Mouse (Mus musculus) embryo, embryonic 10 days (tissue): Measurements from ENCODE around the gene Tfdp2.

ENCODE experiments used
- DNase-seq: peaks from one replicate; pipeline ENCODE4 v3.0.0-alpha.2; 2015; ENCODE audit warnings: low spot score

Gene Tfdp2

GRCm38 (mm10) chr9:96228285-96228684, 32.2 kb downstream of the Tfdp2 start:
- DNase-seq, result no peak

GRCm38 (mm10) chr9:96230271-96230670, 34.2 kb downstream of the Tfdp2 start:
- DNase-seq, result no peak

GRCm38 (mm10) chr9:96235477-96235876, 39.4 kb downstream of the Tfdp2 start:
- peak; percentile 59 for DNase-seq

- DNase-seq, result no peak
Observed at GRCm38 (mm10) chr9:96237391-96237790, 41.3 kb downstream of the Tfdp2 start.

- DNase-seq, result peak; percentile 78
Observed at GRCm38 (mm10) chr9:96238286-96238685, 42.2 kb downstream of the Tfdp2 start.

- no peak for DNase-seq
Observed at GRCm38 (mm10) chr9:96241134-96242097, 45.3 kb downstream of the Tfdp2 start.

GRCm38 (mm10) chr9:96243915-96244314, 47.8 kb downstream of the Tfdp2 start:
- DNase-seq, result no peak

- no peak for DNase-seq
Observed at GRCm38 (mm10) chr9:96254812-96255211, 58.7 kb downstream of the Tfdp2 start.

GRCm38 (mm10) chr9:96258478-96258877, 62.4 kb downstream of the Tfdp2 start:
- peak; percentile 87 for DNase-seq

GRCm38 (mm10) chr9:96259017-96259512, 63.0 kb downstream of the Tfdp2 start:
- peak; percentile 88 for DNase-seq

- DNase-seq, result peak; percentile 70
Observed at GRCm38 (mm10) chr9:96259753-96260520, 63.9 kb downstream of the Tfdp2 start.

- DNase-seq, result no peak
Observed at GRCm38 (mm10) chr9:96261101-96261500, 65.0 kb downstream of the Tfdp2 start.

GRCm38 (mm10) chr9:96261980-96262379, 65.9 kb downstream of the Tfdp2 start:
- DNase-seq, result no peak

- no peak for DNase-seq
Observed at GRCm38 (mm10) chr9:96266793-96267558, 70.9 kb downstream of the Tfdp2 start.

- no peak for DNase-seq
Observed at GRCm38 (mm10) chr9:96267559-96267948, 71.5 kb downstream of the Tfdp2 start.

GRCm38 (mm10) chr9:96269726-96270125, 73.7 kb downstream of the Tfdp2 start:
- no peak for DNase-seq

- no peak for DNase-seq
Observed at GRCm38 (mm10) chr9:96275543-96275942, 79.5 kb downstream of the Tfdp2 start.

GRCm38 (mm10) chr9:96281497-96281896, 85.4 kb downstream of the Tfdp2 start:
- DNase-seq, result no peak

GRCm38 (mm10) chr9:96282082-96282481, 86.0 kb downstream of the Tfdp2 start:
- no peak for DNase-seq

- DNase-seq, result no peak
Observed at GRCm38 (mm10) chr9:96284916-96285315, 88.8 kb downstream of the Tfdp2 start.

GRCm38 (mm10) chr9:96292144-96292543, 96.1 kb downstream of the Tfdp2 start:
- DNase-seq, result no peak
